Mouse (Mus musculus): ENCODE results near the gene Pbld2.
"Not testable (repeated sequence)": the region's sequence is repeated elsewhere in the genome, so short reads cannot be mapped to it uniquely, and the experiment has no call there.

The Pbld2 gene

GRCm38 (mm10) chr10:63025491-63026011 is 1.4 kb downstream of the Pbld2 start:
- no peak for DNase-seq (ENCODE audit: low spot score)

- DNase-seq (ENCODE audit: low spot score), result no peak
Observed at GRCm38 (mm10) chr10:63026156-63026794, 2.2 kb downstream of the Pbld2 start.

- no peak for DNase-seq (ENCODE audit: low spot score)
Observed at GRCm38 (mm10) chr10:63026795-63027160, 2.7 kb downstream of the Pbld2 start.

- no peak for DNase-seq (ENCODE audit: low spot score)
Observed at GRCm38 (mm10) chr10:63027376-63028161, 3.5 kb downstream of the Pbld2 start.

GRCm38 (mm10) chr10:63028396-63028795 is 4.3 kb downstream of the Pbld2 start:
- no peak for DNase-seq (ENCODE audit: low spot score)

GRCm38 (mm10) chr10:63032267-63032666 is 8.2 kb downstream of the Pbld2 start:
- no peak for DNase-seq (ENCODE audit: low spot score)

GRCm38 (mm10) chr10:63032956-63033355 is 8.8 kb downstream of the Pbld2 start:
- peak; percentile 34 for DNase-seq (ENCODE audit: low spot score)

GRCm38 (mm10) chr10:63038571-63039320 is 14.6 kb downstream of the Pbld2 start:
- no peak for DNase-seq (ENCODE audit: low spot score)

- no peak for DNase-seq (ENCODE audit: low spot score)
Observed at GRCm38 (mm10) chr10:63039867-63040628, 15.9 kb downstream of the Pbld2 start.

GRCm38 (mm10) chr10:63043154-63043553 is 19.0 kb downstream of the Pbld2 start:
- no peak for DNase-seq (ENCODE audit: low spot score)

- DNase-seq (ENCODE audit: low spot score), result no peak
Observed at GRCm38 (mm10) chr10:63047751-63048150, 23.6 kb downstream of the Pbld2 start.

GRCm38 (mm10) chr10:63049106-63049505 is 25.0 kb downstream of the Pbld2 start:
- no peak for DNase-seq (ENCODE audit: low spot score)

- DNase-seq (ENCODE audit: low spot score), result no peak
Observed at GRCm38 (mm10) chr10:63051267-63051666, 27.2 kb downstream of the Pbld2 start.

GRCm38 (mm10) chr10:63052011-63052410 is 27.9 kb downstream of the Pbld2 start:
- no peak for DNase-seq (ENCODE audit: low spot score)

- DNase-seq (ENCODE audit: low spot score), result no peak
Observed at GRCm38 (mm10) chr10:63053007-63053406, 28.9 kb downstream of the Pbld2 start.

- not testable (repeated sequence) for DNase-seq (ENCODE audit: low spot score)
Observed at GRCm38 (mm10) chr10:63054071-63054470, 30.0 kb downstream of the Pbld2 start.

- no peak for DNase-seq (ENCODE audit: low spot score)
Observed at GRCm38 (mm10) chr10:63054586-63054985, 30.5 kb downstream of the Pbld2 start.

- no peak for DNase-seq (ENCODE audit: low spot score)
Observed at GRCm38 (mm10) chr10:63056966-63057750, 33.0 kb downstream of the Pbld2 start.

GRCm38 (mm10) chr10:63059862-63060261 is 35.7 kb downstream of the Pbld2 start, which contains the start of gene Pbld1:
Pbld1 (plus strand) TSS chr10:63060162.
- DNase-seq (ENCODE audit: low spot score), result no peak

- DNase-seq (ENCODE audit: low spot score), result peak; percentile 67
Observed at GRCm38 (mm10) chr10:63060406-63060805, 36.3 kb downstream of the Pbld2 start.

GRCm38 (mm10) chr10:63061266-63061665 is 37.2 kb downstream of the Pbld2 start:
- no peak for DNase-seq (ENCODE audit: low spot score)

Measured in adipocyte (in vitro differentiated cells).